Mouse (Mus musculus): ENCODE measurements around the gene Cmbl.

GRCm38 (mm10) chr15:31554855-31555254 is 10.3 kb upstream of the Cmbl start:
- TF ChIP-seq POLR2A (IDR thresholded peaks at IDR 0.05; ENCODE audit: borderline replicate concordance, low read depth, low read length) (no peak), CTCF (IDR thresholded peaks at IDR 0.05; ENCODE audit: low read depth, low read length) (no peak)

Measured in bone marrow macrophage, adult 2 months (primary cell).